Mouse (Mus musculus) ovary, postnatal 36 days (tissue): Measurements from ENCODE around the gene Pawr.
A peak's percentile ranks its signal among the peaks of the same experiment; 100 is the strongest.

Experiments
- DNase-seq: peaks from one replicate; pipeline ENCODE4 v3.0.0; 2022; ENCODE audit warnings: low spot score, mixed read lengths

Gene Pawr

GRCm38 (mm10) chr10:108331784-108332561, at the start of gene Pawr:
Gene Pawr (plus strand): TSS chr10:108332121.
- peak; percentile 90 for DNase-seq

- no peak for DNase-seq
Observed at GRCm38 (mm10) chr10:108282351-108282750, 49.6 kb upstream of the Pawr start.

DNA sequence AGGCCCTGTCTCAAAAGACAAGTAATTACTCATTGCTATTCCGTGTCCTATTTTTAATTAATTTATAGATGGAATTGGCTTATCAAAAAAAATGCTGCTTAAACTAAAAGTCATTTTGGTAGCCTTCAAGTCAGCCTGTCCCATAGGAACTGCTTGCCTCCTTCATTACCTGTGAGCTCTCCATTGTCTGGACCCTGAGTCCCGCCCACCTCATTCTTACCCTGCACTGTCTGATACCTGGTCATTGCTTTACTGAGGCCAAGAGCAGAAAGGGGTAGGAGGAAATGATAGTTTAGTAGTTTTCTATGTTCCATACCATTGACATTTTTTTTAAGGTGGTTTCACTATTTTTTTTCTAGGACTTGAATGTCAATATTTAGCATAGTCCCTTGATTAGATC, 48.5 kb upstream of the Pawr start:
- DNase-seq, result no peak

DNA sequence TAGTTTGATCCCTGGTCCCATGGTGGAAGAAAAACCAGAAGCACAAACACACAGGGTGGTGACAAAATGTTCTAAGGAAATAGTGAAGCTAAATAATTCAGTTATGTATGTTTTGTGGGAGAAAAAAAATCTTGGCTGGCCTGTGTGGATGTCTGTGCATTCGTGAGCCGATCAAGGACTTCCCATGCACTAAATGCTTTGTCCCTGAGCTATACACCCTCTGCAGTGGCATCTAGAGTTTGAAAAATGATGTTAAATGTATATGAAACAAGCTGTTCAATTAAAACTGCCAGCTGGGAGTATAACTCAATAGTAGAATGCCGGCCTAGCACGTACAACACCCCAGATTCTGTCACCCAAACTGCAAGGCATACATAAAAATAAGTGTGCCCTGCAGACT, 48.1 kb upstream of the Pawr start:
- no peak for DNase-seq

DNA sequence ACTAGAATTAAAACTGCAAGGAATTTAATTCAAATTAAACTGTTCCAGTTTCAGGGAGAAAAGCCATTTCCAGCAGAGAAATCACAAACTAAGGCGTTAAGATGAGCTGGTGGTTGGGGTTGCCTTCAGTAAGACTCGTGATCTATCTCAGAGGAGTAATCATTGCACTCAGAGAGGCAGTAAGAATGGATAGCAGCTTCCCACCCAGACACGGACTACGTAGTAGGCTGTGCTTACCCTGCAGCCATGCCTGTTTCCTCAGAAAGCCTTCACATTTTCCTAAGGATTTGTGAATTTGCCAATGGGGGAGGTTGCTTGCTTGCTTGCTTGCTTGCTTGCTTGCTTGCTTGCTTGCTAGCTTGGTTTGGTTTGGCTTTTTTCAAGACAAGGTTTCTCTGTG, 47.5 kb upstream of the Pawr start:
- no peak for DNase-seq

DNA sequence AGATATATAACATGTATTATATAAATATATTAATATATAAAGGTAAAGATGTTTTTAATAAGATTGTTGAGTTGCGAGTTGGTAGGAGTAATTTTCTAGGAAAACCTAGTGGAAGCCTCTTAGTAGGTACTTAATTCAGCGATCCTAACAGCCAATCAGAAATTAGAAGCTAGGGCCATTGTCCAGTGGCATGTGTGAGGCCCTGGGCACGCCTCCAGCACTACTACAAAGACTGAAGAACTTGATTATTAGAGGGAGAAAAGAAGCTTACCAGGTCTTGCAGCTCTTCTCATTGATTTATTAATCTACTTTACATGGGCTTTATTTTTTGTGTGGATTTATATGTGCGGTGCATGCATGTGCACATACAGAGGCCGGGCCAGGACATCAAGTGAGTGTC, 46.9 kb upstream of the Pawr start:
- no peak for DNase-seq

DNA sequence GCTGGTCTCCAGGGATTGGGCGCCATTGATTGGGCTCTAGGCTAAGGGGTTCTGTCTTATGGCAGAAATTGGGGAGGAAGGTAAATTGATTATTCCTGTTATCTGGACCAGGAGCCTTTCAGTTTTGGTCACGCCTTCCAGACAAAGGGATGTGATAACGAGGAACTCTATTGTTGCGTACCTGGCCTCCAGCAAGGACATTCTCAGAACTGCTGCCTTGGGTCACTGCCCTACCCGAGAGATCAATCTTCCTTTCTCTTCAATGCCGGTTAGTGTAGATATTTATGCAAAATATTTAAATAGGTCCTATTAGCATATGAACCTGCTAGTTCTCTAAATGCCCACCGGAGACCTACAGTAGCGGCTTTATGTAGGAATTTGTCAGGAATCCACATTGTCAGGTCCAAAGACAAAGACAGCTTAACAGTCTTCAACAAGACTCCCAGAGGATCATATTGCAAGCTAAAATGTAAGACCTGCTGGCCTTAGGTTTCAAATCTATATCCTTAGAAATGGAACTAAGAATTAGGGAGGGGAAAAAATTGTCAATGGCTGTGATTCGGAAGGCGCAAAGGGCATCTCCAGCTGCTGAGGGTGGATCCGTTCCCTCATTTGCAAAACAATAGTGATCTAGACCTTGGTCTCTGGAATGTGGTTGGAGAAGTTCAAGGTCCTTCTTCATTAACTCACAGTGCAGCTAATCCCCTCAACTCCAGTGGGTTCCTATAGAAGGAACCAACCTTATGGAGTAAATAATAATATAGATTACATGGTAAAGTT, 45.1 kb upstream of the Pawr start:
- no peak for DNase-seq

- DNase-seq, result no peak
Observed at GRCm38 (mm10) chr10:108287438-108287801, 44.5 kb upstream of the Pawr start.

DNA sequence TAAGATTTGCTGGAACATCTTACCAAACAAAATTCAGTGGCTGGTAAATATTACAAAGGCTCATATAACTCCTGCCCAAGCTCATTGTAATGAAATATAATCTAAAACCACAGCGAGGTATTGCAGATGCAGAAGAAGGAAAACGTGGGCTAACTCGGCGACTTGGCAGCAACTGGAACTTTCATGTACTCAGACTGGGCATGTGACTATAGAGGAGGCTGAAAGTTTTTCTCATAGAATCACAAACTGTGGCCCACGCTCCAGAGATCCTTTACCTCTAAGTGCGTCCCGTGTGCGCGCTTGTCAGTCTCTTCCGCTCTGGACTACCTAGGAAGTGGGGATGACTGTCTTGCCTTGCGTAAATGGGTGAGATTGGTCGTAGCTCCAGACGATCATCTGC, 41.9 kb upstream of the Pawr start:
- no peak for DNase-seq

DNA sequence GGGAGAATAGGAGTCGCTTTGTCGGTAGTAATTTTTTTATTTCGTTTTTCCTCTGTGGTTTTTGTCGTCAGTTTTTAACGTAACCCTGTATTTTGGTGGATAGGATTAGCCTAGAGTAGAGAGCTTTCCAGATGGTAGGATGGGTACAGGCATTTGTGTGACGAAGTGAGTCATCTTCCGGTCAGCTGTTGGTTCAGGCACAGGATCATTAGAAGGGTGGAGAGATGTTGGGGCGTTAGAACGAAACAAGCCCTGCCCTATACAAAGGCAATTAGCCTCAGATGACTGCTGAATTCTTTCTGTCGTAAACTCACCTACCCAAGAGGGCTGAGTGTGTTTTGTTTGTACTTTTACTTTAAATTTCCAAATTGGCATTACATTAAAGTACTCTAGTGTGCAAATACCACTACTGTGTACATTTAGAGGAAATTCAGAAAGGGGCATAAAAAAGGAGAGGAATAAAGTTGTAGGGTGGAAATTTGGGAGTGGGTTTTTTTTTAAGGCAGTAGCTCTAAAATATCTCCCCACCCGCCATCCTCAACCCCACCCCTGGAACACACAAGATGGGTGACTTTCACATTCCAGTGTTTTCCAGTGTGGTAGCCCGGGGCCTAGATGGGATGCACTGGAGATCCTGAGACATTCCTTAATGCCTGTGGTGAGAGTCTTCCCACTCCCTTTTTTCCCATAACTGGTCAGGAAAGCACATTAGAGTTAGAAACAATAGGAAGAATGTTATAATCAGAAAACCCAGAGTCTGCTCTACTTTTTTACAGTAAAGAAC, 40.0 kb upstream of the Pawr start:
- no peak for DNase-seq

DNA sequence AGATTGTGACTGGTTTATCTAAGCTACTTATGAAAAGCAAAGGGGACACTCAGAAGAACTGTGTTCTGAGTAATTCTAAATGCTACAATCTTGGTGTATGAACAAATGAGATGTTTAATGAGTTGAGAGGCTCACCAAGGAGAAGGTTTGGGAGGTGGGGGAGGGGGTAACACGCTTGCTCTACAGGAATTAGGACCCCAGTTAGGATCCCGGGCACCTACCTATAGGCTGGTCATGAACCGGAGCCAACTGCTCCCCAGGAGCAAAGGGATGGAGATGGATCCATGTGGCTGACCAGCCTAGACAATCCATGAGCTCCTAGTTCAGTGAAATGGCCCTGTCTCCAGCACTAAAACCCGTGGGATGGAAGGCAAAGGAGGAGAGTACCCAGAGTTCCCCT, 39.3 kb upstream of the Pawr start:
- no peak for DNase-seq

- DNase-seq, result no peak
Observed at GRCm38 (mm10) chr10:108293620-108294195, 38.2 kb upstream of the Pawr start.

DNA sequence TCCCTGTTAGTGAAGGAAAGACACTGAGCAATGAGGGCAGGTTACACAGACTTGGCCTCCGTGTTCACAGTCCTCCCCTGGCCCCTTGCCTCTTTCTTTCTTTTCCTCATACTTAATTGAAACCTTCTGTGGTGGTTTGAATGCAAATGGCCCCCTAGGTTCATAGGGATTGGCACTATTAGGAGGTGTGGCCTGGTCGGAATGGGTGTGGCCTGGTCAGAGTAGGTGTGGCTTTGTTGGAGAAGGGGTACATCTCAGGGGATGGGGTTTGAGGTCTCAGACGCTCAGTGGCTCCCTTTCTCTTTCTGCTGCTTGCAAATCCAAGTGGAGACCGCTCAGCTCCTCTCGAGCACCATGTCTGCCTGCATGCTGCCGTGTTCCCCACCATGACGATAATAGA, 37.2 kb upstream of the Pawr start:
- DNase-seq, result no peak

GRCm38 (mm10) chr10:108296446-108296845, 35.5 kb upstream of the Pawr start:
- no peak for DNase-seq

DNA sequence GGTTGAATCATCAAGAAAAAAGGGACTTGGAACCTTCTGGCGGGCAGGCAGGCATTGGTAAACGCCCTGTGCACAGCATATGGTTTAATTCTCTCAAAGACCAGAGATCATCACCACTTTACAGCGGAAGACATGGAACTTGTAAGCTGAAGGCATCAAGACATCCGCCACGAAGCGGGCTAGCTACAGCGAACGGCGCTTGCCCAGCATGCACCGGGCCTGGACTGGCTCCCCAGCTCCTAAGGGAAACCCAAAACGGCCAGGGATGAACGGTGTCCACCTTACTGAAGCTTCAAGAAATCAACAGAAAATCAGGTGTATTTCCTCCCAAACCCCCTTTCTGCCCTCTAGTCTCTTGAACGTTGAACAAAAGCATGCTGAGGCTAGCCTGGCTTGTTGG, 33.7 kb upstream of the Pawr start:
- no peak for DNase-seq

DNA sequence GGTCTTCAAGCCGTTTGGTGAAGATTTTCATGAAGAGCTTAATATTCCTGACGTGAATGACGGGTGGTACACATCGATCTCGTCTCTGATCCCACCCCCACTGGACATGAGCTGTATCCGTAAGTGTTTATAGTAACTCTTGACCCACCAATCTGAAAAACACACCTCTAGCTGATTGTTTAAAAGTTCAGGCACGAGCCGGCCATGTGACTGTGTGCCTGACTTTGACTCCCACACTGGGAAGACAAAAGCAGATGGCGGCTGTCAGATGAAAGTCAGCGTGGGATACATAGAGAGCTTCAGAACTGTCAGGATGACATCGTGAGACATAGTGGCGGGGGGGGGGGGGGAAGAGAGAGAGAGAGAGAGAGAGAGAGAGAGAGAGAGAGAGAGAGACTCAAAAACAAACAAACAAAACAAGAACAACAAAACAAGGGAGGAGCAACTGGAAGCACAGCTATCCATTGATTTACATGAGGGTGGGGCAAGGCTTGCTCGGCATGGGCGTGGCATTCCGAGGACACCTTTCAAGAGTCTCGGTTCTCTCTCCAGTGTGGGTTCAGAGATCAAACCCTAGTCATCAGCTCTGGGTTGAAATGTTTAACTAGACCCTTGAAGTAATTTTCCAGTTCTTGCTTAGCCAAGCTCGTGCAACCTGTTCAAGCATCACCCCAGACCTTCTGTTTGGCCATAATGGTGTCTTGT, 32.9 kb upstream of the Pawr start:
- DNase-seq, result no peak

DNA sequence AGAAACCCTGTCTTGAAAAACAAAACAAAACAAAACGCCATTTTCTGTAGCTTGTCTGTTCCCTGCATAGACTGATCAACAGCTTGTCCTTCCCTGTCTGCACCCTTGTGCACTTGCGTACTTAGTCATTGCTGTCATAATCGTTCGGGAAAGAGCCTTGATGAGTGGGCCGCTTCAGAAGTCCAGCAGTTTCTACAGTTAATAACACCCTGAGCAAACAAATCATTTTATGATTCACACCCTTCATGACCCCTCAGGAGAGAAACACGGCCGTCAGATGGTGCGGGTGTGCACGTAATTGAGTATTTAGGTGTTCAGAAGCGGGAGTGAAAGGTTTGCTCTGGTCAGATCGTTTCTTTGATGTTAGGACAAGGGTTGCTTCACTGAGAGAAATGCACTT, 32.1 kb upstream of the Pawr start:
- no peak for DNase-seq

GRCm38 (mm10) chr10:108300843-108301242, 31.1 kb upstream of the Pawr start:
- peak; percentile 81 for DNase-seq

- no peak for DNase-seq
Observed at GRCm38 (mm10) chr10:108307772-108308171, 24.1 kb upstream of the Pawr start.

DNA sequence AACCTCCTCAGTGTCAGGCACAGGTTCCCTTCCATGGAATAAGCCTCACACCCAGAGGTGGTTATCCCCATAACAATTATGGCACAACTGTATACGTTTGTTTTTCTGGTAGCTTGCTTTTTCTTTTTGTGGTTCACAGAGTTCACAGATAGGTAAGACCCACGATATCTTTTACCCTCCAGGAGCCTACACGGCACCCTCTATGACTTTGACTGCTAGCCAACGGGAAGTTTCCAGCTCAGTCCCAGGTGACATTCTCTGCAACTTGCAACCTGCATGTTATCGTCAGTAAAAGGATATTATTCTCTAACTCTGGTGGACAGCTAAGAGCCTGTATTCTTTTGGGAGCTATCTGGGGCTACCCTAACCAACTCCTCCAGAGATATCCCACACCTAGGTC, 21.7 kb upstream of the Pawr start:
- no peak for DNase-seq

GRCm38 (mm10) chr10:108311396-108311795, 20.5 kb upstream of the Pawr start:
- no peak for DNase-seq

GRCm38 (mm10) chr10:108313845-108314244, 18.1 kb upstream of the Pawr start:
- no peak for DNase-seq
